Mouse (Mus musculus) E14TG2a.4 (cell line): ENCODE results near the gene Rab7.

Experiments
- H3K27me3 ChIP-seq: 2 replicates; pipeline ENCODE4 v1.6.1; 2014; ENCODE audit warnings: low read length, control low read depth; ENCODE audit not compliant: insufficient read depth
- H3K36me3 ChIP-seq: 2 replicates; pipeline ENCODE4 v1.6.1; 2014; ENCODE audit warnings: low read length, control low read depth; ENCODE audit not compliant: insufficient read depth
- H3K4me1 ChIP-seq: replicated peaks from 2 replicates; pipeline ENCODE4 v1.6.1; 2014; ENCODE audit warnings: low read depth, low read length, control low read depth
- H3K4me3 ChIP-seq: replicated peaks from 2 replicates; pipeline ENCODE4 v1.5.1; 2014; ENCODE audit warnings: mild to moderate bottlenecking, low read length
- H3K9me3 ChIP-seq: 2 replicates; pipeline ENCODE4 v1.6.1; 2014; ENCODE audit warnings: low read length, control low read depth
- CTCF ChIP-seq: conservative IDR thresholded peaks from 2 replicates; pipeline ENCODE4 v1.5.1; 2014; ENCODE audit warnings: low read length
- NANOG ChIP-seq: IDR thresholded peaks from 2 replicates; pipeline ENCODE4 v1.6.1; 2014; ENCODE audit warnings: borderline replicate concordance, low read length, mixed read lengths
- POU5F1 ChIP-seq: IDR thresholded peaks from 2 replicates; pipeline ENCODE4 v1.6.1; 2014; ENCODE audit warnings: low read length, borderline replicate concordance

The Rab7 gene

GRCm38 (mm10) chr6:88071216-88071615, 26.1 kb upstream of the Rab7 start:
- H3K36me3 ChIP-seq, result no peaks in the 10 kb centered on the region
- H3K9me3 ChIP-seq, result no peaks in the 10 kb centered on the region
- peaks cover 28% of the 10 kb centered on the region for H3K4me1 ChIP-seq
- TF ChIP-seq CTCF (no peak), POU5F1 (no peak), NANOG (no peak)
- H3K4me3 ChIP-seq, result no peak overlapping the region
- no peaks in the 10 kb centered on the region for H3K27me3 ChIP-seq

- TF ChIP-seq CTCF (no peak), POU5F1 (no peak), NANOG (no peak)
- no peaks in the 10 kb centered on the region for H3K9me3 ChIP-seq
- no peaks in the 10 kb centered on the region for H3K36me3 ChIP-seq
- H3K27me3 ChIP-seq, result no peaks in the 10 kb centered on the region
- H3K4me3 ChIP-seq, result no peak overlapping the region
- peaks cover 23% of the 10 kb centered on the region for H3K4me1 ChIP-seq
These were observed 25.4 kb upstream of the Rab7 start for GRCm38 (mm10) chr6:88070468-88070867.

DNA sequence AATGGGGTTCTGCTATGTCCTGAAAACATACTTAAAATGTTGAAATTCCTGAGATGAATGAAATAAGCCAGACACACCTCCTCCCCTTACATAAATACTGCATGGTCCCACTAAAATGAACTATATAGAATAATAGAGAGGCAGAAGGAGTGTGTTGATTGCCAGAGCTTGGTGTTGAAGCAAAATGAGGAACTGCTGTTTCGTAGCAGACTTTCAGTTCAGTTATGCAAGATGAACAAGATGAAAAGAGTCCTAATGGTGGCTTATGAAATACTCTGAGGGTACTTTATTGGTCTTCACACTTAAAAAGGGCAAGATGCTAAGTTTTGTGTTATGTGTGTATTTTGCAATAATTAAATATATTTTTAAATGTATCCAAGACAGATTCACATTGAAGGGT, 23.7 kb upstream of the Rab7 start:
- H3K9me3 ChIP-seq, result no peaks in the 10 kb centered on the region
- H3K27me3 ChIP-seq, result no peaks in the 10 kb centered on the region
- peaks cover 34% of the 10 kb centered on the region for H3K4me1 ChIP-seq
- no peak overlapping the region for H3K4me3 ChIP-seq
- TF ChIP-seq POU5F1 (no peak), CTCF (no peak), NANOG (no peak)
- no peaks in the 10 kb centered on the region for H3K36me3 ChIP-seq

- Histone ChIP-seq H3K4me3 (no peak overlapping the region), H3K36me3 (no peaks in the 10 kb centered on the region), H3K4me1 (peaks cover 31% of the 10 kb centered on the region), H3K9me3 (no peaks in the 10 kb centered on the region), H3K27me3 (no peaks in the 10 kb centered on the region)
- no peak for TF ChIP-seq CTCF
- no peak for TF ChIP-seq NANOG
- no peak for TF ChIP-seq POU5F1
These were observed 22.7 kb upstream of the Rab7 start for GRCm38 (mm10) chr6:88067722-88068121.

- no peaks in the 10 kb centered on the region for H3K9me3 ChIP-seq
- no peak overlapping the region for H3K4me3 ChIP-seq
- H3K36me3 ChIP-seq, result no peaks in the 10 kb centered on the region
- TF ChIP-seq NANOG, result no peak
- no peak for TF ChIP-seq POU5F1
- TF ChIP-seq CTCF, result no peak
- H3K4me1 ChIP-seq, result peaks cover 20% of the 10 kb centered on the region
- H3K27me3 ChIP-seq, result no peaks in the 10 kb centered on the region
These were observed 20.9 kb upstream of the Rab7 start for GRCm38 (mm10) chr6:88065968-88066367.

- Histone ChIP-seq H3K4me3 (no peak overlapping the region), H3K4me1 (peaks cover 22% of the 10 kb centered on the region), H3K36me3 (no peaks in the 10 kb centered on the region), H3K9me3 (no peaks in the 10 kb centered on the region), H3K27me3 (no peaks in the 10 kb centered on the region)
- no peak for TF ChIP-seq CTCF
- no peak for TF ChIP-seq POU5F1
- TF ChIP-seq NANOG, result no peak
These were observed 20.0 kb upstream of the Rab7 start for GRCm38 (mm10) chr6:88065116-88065515.

DNA sequence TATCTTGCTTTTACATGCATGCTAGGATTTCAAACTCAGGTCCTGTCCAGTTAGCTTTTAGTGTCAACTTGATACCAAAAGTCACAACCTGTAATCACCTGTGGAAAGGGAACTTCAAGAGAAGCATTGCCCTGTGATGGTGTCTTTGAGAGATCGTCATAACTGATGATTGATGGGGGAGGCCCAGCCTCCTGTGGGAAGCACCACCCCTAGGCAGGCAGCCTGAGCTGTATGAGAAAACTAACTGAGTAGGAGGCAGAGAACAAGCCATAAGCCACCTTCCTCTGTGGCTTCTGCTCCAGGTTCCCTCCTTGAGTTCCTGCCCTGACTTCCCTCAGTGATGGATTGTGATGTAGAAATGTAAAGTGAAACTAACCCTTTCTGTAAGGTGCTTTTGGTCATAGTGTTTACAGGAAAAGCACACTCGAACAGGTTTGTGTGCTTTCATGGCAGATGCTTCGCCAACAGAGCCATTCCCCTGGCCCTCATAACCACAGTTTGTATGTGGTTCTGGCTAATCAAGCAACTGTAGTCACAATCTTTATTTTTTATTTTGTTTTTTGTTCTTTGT, 19.1 kb upstream of the Rab7 start:
- no peak overlapping the region for H3K4me3 ChIP-seq
- no peak for TF ChIP-seq NANOG
- TF ChIP-seq CTCF, result no peak
- no peak for TF ChIP-seq POU5F1
- H3K9me3 ChIP-seq, result no peaks in the 10 kb centered on the region
- no peaks in the 10 kb centered on the region for H3K27me3 ChIP-seq
- H3K4me1 ChIP-seq, result peaks cover 27% of the 10 kb centered on the region
- H3K36me3 ChIP-seq, result no peaks in the 10 kb centered on the region

DNA sequence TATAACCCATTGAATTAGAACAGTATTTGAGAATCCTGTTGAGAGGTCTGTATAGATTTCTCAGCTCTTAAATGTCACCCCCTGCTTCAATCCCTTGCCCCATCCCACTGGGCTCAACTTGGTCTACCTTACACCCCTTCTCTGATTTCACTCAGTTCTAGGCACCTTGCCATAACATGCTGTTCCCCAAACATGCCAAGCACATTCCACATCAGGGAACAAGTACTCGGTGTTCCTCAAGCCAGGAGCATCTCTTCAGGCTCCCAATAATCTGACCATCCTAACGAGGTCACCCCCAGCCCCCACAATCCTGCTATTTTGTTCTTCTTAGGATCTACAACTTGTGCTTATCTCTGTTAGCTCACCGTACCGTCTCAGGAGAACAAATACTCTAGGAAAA, 17.3 kb upstream of the Rab7 start:
- TF ChIP-seq POU5F1 (no peak), NANOG (no peak), CTCF (no peak)
- Histone ChIP-seq H3K4me1 (peaks cover 30% of the 10 kb centered on the region), H3K9me3 (no peaks in the 10 kb centered on the region), H3K4me3 (no peak overlapping the region), H3K27me3 (no peaks in the 10 kb centered on the region), H3K36me3 (no peaks in the 10 kb centered on the region)

GRCm38 (mm10) chr6:88061406-88061805, 16.3 kb upstream of the Rab7 start:
- peaks cover 30% of the 10 kb centered on the region for H3K4me1 ChIP-seq
- H3K27me3 ChIP-seq, result no peaks in the 10 kb centered on the region
- H3K9me3 ChIP-seq, result no peaks in the 10 kb centered on the region
- TF ChIP-seq CTCF (peak; percentile 37), POU5F1 (no peak)
- H3K36me3 ChIP-seq, result no peaks in the 10 kb centered on the region
- H3K4me3 ChIP-seq, result no peak overlapping the region
